Mouse (Mus musculus): Measurements from ENCODE around the gene Zmiz2.

DNA sequence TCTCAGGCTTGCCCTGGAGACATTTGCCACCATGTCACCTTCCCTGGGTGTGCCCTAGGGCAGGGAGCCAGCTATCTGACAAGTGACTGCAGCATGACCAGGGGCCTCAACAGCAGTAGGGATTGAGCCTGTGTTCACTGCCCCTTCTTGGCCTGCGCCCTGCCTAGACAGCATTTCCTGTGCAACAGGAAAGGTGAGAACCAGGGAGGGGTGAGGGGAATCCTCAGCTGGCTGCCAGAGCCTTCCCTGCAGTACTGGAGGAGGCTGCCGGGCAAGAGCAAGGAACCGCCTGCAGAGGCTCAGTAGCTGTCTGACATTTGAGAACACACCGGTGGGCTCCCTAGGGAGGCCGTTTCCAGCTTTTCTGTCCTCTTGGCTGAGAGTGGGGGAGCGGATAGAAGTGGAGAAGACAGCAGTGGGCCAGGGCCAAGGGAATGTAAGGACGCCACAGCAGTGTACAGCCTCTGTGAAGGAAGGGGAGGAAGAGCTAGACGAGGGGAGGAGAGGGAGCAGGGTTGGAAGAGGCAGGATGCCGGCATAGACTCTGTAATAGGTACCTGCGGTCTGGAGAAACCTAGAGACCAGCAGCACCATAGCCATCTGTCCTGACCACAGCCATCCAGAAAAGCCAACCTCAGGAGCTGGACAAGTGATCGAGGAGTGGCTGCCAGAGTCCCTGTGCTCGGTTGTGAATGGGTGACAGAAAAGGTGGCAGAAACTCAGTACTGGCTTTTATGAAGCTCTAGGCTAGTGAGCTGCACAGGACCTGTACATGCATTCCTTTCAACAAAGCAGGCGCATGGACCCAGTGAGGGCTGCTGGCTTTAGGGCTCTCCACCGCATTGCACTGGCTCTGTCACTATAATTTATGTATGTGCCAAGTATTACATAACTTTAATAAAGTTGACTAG lies 17.6 kb downstream of the Zmiz2 start:
- TF ChIP-seq CTCF (IDR thresholded peaks at IDR 0.05; ENCODE audit: borderline replicate concordance, insufficient read depth, low read length) = no peak
- TF ChIP-seq POLR2A (IDR thresholded peaks at IDR 0.05; ENCODE audit: low read depth, low read length) = no peak

Data from embryonic fibroblast, embryonic 13.5 days (primary cell).